Mouse (Mus musculus) hematopoietic stem cell, adult 5-6 weeks (primary cell): ENCODE results near the gene Pxmp4. TPM values are rescaled to one million over a fixed set of nuclear protein-coding genes. Genes with fewer than 3 reads are reported as not detected.

Experiments used
- ATAC-seq, 2 experiments: fragments of 125-278 bp in 1 of 2; replicated peaks in 1 of 2; 2 replicates each; pipeline ENCODE4 v1.8.0; 2016 to 2017; ENCODE audit warnings: inconsistent platforms in 2 of 2, mild to moderate bottlenecking in 2 of 2, moderate number of reproducible peaks in 2 of 2, low read depth in 1 of 2, moderate TSS enrichment in 1 of 2; ENCODE audit not compliant: low FRiP score in 2 of 2, poor library complexity in 2 of 2, severe bottlenecking in 2 of 2, insufficient read depth in 1 of 2, low TSS enrichment in 1 of 2
- total RNA-seq: library from RNA; stranded (forward); fragments of 172-1452, 232-1000 nt; gene quantifications from 2 replicates; pipeline ENCODE4 v1.2.3, GENCODE M21; 2017

Pxmp4 gene
- total RNA-seq, 1 experiment from 2014 or later = 12.6 TPM

DNA sequence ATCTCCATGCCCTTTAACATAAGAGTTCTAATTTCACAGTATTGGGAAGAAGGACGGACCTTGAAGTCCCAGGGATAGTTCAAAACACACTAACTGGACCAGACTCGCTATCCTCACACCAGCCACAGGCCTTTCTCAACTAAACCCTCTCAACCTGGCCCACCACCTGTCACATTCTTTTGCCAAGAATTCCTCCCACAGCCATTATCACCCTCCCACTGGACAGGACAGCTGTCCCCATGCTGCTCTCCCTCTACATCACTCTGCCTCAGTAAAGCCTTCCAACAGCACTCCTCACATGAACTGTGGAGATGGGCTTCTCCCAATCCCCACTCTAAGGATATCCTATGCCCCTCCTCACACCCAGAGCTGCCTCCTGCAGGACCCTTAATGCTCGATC is 37.9 kb downstream of the Pxmp4 start:
- no peak for ATAC-seq

DNA sequence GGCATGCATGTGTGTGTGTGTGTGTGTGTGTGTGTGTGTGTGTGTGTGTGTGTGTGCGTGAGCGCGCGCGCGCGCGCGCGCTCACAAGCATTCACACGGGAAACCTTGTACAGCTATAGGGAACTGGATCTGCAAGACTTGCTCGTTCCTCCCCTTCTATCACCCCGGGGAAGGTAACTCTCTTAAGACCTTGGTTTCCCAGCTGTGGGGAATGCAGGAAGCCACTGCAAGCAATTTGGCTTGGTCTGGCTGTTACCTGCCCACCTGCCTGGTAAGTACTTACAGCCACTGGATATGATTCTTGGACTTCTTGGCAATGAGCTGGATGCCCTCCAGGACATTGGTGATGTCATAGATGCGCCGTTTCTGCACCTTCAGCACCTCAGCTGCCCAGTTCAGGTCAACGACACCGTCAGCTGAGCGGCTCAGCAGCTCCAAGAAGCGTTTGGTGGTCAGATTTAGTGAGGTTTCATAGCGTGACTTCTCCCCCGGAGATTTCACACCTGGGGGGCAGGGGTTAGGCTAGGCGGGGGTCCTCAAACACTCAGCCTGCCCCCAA is 39.8 kb downstream of the Pxmp4 start:
- ATAC-seq = no peak

DNA sequence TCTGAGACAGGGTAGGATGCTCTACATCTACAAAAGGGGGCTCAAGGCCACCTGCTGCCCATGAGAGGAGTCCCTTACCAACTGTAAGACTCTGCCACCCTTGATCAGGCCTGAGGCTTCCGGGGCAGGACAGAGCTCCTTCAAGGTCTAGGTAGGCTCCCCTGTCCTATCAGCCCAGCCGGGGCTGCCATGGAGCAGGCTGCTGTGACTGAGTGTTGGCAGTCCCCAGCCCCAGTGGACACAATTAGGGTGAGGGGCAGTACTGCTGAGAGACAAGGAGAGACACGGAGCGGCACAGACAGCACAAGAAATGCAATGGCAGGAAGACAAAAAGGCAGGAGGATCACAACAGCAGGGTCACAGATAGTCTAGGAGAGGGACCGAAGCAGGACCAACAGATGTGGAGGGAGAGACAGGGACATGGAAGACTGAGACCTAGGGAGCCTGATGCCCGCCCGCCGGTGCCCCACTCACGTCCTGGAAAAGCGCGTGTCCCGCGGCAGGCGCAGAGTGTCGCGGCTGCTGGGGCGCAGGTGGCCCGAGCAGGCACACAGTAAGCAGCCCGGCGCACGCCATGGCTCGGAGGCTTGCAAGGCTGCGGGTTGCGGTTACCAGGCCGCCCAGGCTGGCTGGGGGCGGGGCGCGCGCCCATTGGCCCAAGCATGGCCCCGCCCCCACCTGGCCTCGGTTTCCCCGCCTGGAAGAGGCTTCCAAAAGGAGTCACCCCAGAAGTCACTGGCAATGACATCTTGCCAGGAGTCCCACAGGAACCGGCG is 45.1 kb downstream of the Pxmp4 start, which contains the start of gene Necab3:
Gene Necab3 (minus strand): TSS at position 627 of the 776 bp plus-strand sequence.
- ATAC-seq = peak; percentile 24 to 81; a peak in 2 of 4 replicates

DNA sequence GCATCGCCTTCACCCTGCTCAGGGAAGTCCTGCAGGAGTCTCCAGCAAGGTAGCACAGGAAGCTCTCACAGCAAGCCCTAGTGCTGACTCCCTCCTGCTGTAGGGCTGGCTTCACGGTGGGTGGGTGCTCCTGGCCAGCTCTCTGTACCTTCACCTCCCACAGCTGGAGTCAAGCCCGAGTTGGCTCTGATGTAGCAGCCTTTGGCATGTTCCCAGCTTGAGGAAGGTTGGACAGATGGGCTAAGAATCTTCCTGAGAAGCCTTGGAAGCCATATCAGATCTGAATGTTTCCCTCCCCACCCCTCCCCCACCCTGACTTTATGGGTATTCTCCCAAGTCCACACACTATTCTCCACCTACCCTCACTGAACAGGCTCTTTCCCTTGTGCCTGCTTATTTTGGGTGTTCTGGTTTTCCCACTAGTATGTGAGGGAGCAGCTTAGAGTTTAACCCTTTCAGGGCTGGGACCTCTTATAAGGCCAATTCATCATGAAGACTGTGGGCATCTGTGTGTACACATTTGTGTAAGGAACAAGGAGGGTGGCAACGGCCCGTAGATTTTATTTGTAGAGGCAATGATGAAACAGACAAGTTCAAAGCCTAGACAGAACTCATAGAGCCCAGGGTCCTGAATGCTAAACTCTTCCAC is 46.2 kb downstream of the Pxmp4 start:
- ATAC-seq = no peak

DNA sequence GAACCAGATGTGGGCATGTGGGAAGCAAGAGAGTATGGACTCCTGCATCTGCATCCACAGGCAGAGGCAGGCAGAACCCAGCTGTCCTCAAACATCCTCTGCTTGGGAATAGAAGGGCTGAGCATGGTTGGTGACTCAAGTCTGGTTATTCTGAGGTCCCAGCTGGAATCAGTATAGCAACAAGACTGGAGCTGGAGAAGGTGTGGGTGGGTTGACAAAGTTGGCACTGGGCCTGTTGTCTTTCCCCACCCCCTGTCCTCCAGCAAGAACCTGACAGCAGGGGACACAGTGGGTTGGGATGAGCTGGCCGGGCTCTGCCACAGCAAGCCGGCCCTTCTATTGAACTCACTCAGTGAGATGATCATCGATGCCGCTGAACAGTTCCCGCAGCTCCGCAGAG is 48.3 kb downstream of the Pxmp4 start:
- no peak for ATAC-seq

DNA sequence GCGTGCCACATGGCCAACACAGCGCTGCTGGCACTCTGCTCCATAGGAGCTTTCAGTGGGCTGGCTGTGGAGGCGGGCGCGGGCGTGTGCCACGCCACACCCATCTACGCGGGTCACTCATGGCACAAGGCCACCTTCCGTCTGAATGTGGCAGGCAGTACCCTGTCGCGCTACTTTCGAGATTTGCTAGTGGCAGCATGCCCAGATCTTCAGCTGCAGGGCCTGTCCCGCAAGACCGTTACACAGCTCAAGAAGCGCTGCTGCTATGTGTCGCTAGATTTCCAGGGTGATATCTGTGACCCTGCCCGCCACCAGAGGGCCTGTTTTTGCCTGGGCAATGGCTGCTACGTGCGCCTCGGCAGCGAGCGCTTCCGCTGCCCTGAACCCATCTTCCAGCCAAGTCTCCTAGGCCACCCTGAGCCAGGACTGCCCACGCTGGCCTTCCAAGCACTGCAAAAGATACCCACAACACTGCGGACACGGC is 51.0 kb downstream of the Pxmp4 start:
- ATAC-seq = peak; percentile 82 to 88

DNA sequence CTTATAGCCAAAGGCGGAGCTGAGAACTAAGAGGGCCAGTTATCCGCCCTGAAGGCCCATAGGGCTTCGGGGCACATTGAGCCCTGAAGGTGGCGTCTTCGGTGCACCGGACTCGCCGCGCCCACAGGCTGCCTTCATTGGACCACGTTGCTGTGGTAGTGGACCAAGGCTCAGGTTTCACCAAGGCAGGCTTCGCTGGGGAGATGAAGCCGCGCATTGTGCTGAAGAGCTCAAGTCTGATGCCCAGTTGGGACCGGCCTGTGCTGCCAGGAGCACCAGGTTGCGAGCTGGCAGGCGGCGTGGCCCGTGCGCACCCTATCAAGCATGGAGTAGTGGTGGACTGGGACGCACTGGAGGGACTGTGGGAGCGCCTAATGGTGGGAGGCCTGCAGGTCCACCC is 51.6 kb downstream of the Pxmp4 start:
- ATAC-seq = peak in 1 of 2 experiments; percentile 4; a peak in 1 of 4 replicates

DNA sequence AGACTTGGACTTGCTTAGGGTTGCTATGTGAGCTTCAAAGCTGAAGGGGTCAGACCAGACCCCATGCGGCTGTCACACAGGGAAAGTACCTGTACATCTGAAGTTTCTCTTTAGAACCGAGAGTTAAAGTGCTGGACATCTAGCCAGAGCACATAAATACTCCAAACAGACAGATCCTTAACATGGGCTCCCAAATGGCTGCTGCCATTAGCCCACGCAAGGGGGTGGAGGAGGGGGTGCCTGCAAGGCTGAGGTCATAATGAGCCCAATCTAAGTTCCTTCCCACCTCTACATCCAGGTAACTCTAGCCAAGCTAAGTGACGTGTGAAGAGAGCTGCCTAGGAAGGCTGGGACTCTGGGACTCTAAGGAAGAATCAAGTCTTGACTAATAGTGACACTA is 52.0 kb downstream of the Pxmp4 start, which contains the start of gene Actl10:
Gene Actl10 (plus strand): TSS at position 301 of the 400 bp plus-strand sequence.
- ATAC-seq = no peak

DNA sequence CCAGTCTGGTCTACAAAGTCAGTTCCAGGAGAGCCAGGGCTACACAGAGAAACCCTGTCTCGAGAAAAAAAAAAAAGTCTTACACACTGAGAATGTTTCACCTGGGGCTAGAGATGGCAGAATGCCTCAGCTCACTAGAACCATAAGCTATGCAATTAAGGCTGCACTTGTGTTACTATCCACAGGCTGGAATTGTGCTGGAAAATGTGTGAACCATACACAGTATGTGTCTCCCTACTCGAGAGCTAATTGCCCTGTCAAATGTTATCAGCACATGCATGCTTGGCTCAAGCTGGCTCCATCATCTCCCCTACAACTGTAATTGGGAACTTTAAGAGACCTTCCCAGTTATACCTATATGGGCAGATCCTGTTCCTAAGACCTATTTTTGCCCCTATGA is 52.6 kb downstream of the Pxmp4 start:
- no peak for ATAC-seq

DNA sequence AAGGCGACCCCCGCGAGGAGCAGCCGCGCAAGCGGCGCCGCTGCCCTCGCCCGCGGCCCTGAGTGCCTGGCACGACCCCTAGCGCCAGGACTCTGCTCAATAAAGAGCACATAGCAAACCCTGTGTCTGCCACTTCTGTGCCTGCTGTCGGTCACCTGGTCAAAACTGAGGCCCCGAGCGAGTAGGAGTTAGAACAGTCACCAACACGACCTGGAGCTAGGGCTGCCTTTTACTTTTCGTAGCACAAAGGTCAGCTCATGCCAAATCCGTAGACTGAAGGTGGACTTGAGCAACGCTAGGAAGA is 53.7 kb downstream of the Pxmp4 start:
- no peak for ATAC-seq

DNA sequence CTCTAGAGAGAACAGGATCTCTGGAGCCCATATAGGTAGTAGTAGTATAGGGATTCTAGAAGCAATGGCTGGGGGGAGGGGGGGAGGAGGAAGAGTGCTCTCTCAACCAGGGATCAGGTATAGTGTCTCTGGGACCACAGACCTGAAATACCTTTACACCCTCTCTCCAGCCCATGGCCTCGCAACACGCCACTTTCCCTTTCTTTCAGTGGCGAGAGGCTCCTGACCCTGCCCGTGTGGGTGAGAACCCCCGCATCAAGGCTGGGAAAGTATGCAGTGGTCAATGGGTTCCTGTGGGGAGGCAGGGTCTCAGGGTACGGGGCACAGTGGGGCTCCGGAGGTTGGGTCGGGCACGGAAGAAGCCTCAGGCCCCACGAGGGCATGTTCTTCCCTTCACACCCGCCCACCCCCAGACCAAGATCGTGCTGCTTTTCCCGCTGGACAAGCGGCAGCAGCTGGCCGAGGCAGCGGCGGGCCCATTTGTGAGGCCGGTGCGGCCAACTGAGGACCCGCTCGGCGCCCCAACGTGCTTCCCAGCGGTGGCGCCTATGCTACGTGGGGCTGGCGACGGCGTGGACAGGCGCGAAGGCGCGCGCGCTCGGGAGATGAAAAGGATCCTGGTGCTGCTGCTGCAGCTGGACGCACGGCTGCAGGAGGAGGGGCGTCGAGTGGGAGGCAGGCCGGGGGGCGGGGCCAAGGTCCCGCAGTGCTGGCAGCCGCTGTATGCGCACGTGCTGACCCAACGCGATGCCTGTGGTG is 54.2 kb downstream of the Pxmp4 start:
- peak; percentile 29 to 40; a peak in 2 of 4 replicates for ATAC-seq

DNA sequence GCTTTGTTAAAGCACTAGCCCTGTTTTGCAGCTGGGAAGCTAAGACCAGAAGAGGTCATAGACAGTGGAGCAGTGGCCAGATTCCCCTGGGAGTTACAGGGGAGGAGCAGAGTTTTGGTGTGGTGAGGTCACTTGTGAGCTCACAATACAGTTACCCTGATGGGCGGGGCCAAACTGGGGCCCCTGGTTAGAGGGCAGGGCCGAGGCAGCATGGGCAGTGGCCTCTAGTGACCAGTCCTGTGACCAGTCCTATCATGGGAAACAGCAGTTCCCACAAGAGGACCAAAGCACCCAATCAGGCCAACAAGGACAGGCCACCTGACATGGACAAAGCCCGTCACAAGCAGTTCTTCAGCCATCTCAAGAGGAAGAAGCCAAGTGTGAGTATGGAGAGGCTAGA is 54.8 kb downstream of the Pxmp4 start:
- ATAC-seq = no peak

DNA sequence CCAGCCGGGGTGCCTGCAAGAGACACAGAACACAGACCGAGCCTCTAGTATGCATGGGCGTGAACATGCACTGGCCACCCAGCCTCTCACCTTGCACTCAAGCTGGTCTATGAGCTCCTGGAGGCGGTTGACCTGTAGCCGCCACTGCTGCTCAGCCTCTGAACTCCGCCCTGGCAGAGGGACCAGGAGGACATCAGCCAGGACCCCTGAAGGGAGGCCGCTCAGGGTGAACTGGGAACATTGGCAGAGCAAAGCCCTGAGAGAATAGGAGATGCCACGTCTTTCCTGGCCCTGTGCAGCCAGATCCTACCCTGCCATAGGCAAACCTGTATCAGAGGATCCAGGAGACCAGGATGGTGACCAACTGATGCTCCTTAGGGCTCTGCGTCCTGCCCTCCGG is 56.8 kb downstream of the Pxmp4 start, which contains the start of gene 1700003F12Rik:
Gene 1700003F12Rik (plus strand): TSS at position 375 of the 400 bp plus-strand sequence.
- ATAC-seq = no peak

DNA sequence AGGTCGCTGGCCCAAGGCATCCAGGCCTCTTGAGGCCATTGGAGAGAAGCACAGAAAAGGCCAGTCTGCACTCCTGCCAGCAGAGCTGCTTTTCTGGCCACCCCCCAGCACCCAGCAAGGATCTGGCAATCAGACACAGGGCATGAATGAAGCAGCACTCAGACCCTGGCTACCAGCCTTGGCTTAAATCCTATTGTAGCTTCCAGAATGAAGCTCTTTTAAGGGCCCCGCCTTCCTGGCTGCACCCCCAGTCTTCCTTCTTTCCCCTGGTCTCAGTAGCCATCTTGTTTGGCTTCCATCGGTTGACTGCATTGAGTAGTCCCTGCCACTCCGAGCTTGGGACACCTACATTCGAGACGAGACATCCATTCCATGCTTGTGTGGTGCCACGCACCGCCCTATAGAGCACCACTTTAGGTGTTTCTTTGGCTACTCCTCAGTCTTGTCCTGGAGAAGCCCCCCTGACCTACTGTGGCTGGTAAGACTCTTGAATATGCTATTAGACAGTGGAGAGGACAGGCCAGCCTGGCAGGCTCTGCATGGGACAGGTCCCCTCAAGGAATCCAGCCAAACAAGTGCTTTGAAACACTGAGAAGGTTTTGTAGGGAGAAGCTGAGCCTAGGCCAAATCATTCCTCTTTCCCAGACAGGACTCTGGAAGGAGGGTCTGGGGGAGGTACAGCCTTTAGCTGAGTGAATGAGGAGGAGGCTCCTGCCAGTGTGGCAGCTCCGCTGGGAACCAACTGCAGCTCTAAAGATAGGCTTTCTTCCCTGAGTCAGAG is 59.8 kb downstream of the Pxmp4 start:
- ATAC-seq = no peak

DNA sequence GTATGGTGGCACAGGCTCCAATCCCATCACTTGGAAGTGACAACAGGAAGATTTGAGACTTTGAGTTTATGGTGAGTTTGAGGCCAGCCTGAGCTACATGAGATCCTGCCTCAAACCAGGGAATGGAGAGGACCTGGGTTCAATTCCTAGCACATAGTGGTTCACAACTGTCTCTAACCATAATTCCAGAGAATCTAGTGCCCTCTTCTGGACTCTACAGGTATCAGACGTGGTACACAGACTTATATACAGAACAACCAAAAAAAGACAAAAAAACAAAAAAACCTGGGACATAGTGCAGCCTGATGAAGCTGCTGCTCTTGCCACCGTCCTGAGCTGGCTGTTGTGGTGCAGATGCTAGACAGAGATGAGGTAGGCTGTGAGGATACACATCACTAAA is 61.9 kb downstream of the Pxmp4 start:
- no peak for ATAC-seq

DNA sequence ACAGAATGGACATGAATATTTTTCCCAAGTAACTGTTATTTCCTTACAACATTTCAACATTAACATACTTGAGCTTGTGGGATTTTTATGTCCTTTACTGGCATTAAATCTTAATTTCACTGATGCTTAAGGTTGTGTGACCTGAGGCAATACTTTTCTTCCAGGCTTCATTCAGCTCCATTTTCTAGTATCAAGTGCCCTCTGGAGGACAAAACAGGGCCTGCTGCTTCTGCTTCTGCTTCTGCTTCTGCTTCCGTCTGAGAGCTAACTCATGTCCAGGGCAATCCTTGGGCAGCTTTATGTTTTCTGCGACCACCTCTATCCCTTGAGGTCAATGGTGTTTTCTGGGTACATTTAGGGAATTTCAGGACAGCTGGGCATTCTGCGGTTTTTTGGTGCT is 63.8 kb downstream of the Pxmp4 start:
- ATAC-seq = peak; percentile 71; a peak in 3 of 4 replicates

DNA sequence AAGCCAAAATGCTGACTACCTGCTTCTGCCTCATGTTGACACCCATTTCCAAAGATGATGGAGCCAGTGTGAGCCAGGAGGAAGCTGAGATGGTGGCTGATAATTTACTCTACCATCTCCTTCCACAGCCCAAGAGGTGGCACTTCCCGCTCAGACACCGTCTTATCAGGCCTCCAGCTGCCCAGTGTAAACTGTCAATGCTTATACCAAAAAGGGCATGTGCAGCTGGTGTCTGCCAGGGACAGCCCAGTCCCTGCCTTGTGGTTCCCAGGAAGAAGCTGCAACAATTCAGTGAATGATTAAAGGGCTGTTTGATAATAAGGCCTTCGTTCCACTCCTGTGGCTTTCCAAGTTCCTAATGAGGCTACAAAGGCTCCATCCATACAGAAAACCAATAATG is 64.8 kb downstream of the Pxmp4 start:
- no peak for ATAC-seq
